Mouse (Mus musculus): ENCODE measurements around the gene Actrt2. TPM values are rescaled to one million over a fixed set of nuclear protein-coding genes. Genes with fewer than 3 reads are reported as not detected.

Gene Actrt2
- total RNA-seq, 2 experiments from 2014 or later: not detected

- no peak for DNase-seq (ENCODE audit: low spot score in 2 of 2)
These were observed 15.5 kb upstream of the Actrt2 start for GRCm38 (mm10) chr4:154683068-154683752.

GRCm38 (mm10) chr4:154682311-154682710, 14.6 kb upstream of the Actrt2 start:
- no peak for DNase-seq (ENCODE audit: low spot score in 2 of 2)

GRCm38 (mm10) chr4:154675441-154676000, 7.9 kb upstream of the Actrt2 start:
- no peak for DNase-seq (ENCODE audit: low spot score in 2 of 2)

- DNase-seq (ENCODE audit: low spot score in 2 of 2): no peak
These were observed 7.3 kb upstream of the Actrt2 start for GRCm38 (mm10) chr4:154674966-154675365.

DNA sequence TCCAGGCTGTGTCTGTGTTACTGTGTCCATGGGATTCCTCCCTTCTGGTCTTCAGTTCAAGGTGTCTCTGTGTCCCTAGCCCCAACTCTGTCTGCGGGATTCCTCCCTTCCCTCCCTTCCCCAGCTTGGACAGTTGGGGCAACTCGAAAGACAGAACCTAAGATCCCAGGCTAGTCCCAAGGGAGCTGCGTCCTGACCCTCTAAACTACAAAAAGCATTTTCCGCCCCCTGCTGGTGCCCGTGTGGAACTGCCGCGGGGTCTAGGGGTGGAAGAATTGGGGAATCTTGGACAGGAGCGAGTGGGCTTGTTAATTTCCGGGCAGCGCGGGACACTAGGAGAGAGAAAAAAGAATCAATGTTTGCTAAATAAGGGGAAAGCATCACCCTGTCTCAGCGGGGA, 6.9 kb upstream of the Actrt2 start:
- DNase-seq (ENCODE audit: low spot score in 2 of 2): peak; percentile 50 to 54

DNA sequence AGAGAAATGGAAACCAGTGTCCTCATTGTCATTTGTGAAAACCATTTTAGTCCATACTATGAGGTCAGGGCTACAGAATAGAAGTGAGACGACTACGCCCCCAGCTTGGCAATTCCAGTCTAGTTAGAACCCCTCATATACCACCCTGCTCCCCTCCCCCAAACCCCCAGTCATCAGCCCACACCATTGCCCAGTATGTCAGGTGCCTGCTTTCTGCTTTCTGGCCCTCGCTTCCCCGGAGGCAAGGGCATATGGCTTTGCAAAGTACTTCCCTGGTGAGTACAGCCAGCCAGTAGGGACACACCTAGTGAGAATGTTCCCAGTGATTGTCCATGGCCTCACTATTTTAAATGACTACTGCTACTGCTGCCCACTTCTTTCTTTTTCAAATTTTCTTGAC, 6.3 kb upstream of the Actrt2 start:
- no peak for DNase-seq (ENCODE audit: low spot score in 2 of 2)

DNA sequence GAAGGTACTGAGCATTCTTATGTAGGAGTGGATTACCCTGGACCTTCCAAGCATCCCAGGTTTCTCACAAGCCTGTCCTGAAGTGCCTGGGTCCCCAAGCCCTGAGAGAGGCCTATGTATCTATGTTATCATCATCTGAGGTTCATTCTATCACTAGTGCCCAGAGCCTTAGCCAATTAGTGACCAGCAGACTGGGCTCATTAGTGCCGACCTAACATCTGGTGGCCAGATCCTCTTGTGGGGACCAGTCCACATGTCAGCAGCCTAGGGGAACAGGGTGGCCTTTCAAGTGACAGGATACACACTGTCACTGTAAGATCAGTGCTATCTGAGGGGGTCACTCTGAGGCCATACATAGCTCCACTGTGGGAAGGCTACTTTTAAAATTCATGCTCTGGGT, 4.4 kb upstream of the Actrt2 start:
- DNase-seq (ENCODE audit: low spot score in 2 of 2): no peak

DNA sequence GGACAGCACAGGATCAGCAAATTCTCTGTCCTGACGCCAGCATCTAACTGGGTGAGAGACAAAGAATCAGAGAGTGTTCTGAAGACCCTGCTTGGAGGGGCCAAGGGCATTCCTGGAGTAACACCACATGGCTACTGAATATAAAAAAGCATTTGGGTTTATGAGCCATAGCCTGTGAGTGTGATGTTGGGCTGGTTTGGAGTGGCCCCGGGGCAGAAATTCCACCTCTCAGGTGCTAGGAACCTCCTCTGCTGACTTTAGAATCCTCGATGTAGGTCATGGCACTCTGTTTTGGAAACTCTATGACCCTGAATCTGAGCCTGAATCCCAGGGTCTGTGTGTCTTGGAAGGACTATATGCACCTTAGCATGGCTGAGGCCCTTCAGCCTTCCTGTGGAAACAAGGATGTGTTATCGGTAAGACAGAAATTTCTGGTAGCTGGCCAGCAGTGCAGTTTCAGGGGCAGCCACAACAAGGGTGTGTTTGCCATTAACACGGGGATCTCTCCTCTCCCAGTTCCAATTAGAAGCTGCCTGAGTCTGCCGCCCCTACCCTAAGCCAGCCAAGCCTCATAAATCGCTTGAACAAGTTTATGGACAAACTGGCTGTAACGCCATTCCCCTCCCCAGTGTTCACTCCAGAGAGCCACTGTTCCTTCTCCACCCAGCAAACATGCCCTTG, 3.7 kb upstream of the Actrt2 start:
- DNase-seq (ENCODE audit: low spot score in 2 of 2): no peak

DNA sequence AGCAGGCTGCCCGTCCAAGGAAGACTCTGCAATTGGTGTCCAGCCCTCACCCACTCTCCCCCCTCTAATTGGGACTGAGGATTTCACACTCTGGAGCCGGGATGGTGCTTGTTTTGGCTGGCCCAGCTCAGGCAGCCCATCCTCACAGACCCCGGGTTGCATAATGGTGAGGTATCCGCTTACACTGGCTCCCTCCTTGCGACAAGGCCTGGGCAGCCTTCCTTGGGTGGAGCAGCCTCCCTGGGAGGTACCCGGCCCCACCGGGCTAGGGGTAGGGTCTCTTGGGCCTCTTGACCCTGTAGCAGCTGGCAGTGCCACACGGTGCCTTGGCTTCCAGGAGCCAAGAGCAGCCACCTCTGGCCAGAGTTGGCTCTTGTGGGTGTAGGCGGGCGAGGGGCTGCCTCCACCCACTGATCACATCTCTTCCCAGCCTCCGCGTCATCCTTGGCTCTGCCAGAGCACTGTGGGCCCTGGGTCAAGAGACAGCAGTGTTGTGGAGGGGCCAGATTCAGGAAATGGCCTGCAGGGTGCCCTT, 4.9 kb downstream of the Actrt2 start:
- no peak for DNase-seq (ENCODE audit: low spot score in 2 of 2)

- DNase-seq (ENCODE audit: low spot score in 2 of 2): no peak
These were observed 6.4 kb downstream of the Actrt2 start for GRCm38 (mm10) chr4:154661256-154661655.

- DNase-seq (ENCODE audit: low spot score in 2 of 2): no peak
These were observed 7.6 kb downstream of the Actrt2 start for GRCm38 (mm10) chr4:154660025-154660424.

DNA sequence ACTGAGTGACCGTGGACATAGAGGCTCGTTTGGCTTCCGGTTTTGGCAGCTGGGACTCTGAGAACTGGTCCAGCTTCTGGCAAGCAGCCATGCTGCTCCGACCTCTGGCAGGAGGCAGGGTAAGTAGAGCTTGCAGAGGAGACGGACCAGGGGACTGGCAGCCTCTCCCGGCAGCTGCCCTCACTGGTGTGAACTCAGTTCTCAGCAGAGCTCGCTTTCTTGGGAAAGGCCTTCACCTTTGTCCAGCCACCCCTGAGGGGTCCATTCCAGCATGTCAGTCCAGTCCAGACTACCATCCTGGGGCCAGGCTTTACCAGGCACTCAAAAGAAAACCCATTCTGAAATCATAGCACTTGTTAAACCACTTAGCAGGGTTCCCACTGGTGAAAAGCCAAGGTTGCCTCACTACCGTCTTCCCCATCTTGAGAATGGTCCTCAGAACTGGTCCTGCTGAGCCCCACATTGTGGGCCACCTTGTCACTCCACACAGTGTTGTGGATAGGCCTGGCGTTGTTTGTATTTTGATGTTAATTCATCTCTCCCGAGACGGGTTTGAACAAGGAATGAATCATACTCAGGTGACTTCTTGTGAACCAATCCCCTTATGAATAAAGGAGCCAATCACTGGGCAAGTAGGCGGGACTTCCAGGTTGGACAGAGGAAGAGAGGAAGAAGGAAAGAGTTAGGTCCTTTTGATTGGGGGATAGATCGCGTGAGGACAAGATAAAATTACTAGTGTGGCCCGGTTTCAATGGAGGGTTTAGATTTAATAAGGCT, 12.3 kb downstream of the Actrt2 start:
- DNase-seq (ENCODE audit: low spot score in 2 of 2): peak in 1 of 2 experiments; percentile 73

DNA sequence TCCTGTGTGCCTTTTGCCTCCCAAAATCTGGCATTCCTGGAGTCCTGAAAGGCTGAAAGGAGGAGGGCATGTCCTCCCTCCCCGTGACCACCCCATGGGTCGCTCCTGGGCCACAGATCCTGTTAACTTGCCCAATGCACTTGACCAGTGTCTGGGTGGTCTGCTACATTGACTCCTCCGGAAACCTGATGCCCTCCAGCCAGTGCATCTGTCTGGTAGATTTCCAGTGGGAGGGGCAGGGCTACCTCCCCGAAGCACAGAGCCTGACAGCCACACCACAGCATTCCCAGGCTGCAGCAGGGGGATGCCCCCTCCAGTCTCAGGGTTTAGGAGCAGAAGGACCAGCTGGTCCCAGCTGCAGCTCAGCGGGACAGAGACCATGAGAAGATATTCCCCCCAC, 15.2 kb downstream of the Actrt2 start:
- no peak for DNase-seq (ENCODE audit: low spot score in 2 of 2)

- DNase-seq (ENCODE audit: low spot score in 2 of 2): no peak
These were observed 18.5 kb downstream of the Actrt2 start for GRCm38 (mm10) chr4:154649083-154649747.

DNA sequence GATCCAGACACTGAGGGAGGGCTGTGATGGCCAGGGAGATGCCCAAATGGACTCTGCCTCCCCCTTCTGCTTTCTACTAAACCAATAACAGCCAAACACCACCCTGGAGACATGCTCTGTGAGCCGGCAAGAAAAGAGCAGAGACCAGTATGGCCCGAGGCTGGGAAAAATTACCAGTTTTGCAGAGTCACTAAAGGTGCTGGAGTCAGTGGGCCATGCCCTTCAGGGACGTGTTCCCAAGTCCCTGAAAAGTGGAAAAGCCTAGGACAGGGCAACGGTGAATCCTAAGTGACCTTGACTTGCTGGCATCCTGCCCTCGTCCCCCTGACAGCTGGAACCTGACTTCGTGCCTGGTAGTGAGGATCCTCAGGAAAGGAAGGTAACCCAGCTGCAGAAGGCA, 25.2 kb downstream of the Actrt2 start:
- DNase-seq (ENCODE audit: low spot score in 2 of 2): no peak

DNA sequence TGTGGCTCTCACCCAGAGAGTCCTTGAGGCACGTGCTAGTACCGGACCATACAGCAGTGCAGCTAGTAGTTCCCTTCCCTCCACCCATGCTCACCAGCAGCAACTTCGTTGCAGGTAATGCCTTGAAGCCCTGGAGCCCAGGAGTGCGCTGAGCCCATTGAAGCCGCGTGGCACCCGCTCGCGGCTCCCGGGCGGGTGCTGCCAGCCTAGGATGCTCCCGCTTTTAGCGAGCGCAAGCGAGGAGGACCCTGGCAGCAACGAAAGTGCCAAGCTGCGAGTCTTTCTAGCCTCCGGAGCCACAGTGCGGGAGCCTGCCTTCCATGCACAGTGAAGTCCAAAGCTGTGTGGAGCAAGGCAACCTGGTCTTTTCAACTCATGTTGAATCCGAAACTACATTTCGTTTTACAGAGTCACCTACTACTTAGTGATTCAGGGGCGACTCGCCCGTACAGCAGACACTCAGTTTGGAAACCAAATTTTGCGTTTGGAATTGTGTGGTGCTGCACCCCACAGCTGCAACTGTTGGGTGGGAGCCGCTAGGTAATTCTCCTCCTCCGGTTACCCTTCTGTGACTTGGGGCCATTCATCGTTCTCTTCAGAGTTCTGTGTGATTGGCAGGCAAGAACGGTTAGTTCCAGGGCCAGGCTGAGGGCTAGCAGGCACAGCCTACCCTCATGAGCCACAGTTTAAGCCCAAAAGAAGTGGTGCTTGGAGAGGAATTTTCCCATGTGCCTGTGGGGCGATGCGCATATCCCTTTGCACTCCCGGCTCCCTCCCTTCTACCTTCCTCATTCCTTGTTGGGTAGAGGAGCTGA, 26.2 kb downstream of the Actrt2 start:
- no peak for DNase-seq (ENCODE audit: low spot score in 2 of 2)

- DNase-seq (ENCODE audit: low spot score in 2 of 2): no peak
These were observed 27.0 kb downstream of the Actrt2 start for GRCm38 (mm10) chr4:154640443-154641295.

DNA sequence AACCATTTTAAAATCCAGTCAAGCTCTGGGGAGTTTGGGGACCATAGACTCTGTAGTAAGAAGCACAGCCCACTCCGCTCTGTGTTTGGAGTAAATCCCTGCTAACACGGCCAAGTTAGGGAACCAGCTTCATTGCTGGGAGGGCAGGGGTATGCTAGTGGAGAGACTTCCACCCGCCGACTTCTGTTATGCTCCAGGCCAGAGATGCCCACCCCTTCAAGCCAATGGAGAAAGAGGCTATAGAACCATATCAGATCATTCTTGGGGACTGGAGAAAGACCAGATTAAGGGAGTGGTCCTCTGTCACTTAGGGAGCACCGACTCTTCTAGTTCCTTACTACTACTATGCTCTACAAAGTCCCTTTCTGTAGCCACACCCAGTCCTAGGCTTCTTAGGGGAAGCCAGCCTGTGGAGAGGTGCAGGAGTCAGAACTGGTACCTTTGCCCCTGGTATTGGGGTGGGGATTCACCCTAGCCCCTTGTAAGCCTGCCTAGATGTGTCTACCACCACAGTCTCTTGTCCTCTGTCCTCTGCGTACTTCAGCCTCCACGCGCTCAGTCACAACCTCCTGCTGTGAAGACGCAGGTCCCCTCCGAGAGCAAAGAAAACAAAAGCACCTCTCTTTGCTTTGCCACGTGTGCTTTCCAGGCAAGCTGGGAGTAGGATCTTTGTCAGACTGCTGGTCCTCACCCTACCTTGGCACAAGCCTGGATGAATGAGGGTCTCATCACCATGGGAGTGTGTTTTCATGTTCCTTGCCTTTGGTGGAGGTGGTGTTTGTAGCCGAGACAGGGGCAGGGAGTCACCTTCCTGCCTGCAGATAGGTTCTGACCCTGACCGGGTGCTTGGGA, 27.9 kb downstream of the Actrt2 start:
- DNase-seq (ENCODE audit: low spot score in 2 of 2): no peak
